Mouse (Mus musculus): ENCODE data around the gene Eif2b3. TPM values are rescaled to one million over a fixed set of nuclear protein-coding genes. Genes with fewer than 3 reads are reported as not detected.

Eif2b3 gene
- polyA plus RNA-seq, 1 experiment from 2014 or later, result 25.5 TPM

DNA sequence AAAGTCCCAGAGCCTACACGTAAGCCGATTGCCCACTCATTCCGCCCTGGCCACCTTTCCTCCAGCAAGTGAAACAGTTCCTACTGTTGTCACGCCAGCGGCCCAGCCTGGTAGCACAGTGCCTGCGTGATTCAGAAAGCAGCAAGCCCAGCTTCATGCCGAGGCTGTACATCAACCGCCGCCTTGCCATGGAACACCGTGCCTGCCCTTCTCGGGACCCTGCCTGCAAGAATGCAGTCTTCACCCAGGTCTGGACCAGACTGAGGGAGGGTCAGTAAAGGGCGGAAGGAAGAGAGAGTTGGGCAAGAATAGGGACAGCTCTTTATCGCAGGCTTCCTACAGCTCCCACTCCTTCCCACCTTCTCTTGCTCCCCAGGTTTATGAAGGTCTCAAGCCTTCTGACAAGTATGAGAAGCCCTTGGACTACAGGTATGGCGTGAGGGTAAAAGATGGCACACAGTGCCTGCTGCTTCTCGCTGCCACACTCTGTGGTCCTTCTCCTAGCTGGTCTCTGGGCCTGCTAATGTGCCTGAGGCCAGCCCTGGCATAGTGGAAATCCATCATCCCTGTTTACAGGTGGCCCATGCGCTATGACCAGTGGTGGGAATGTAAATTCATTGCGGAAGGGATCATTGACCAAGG, 19.6 kb upstream of the Eif2b3 start:
- H3K9me3 ChIP-seq, result no peaks in the 10 kb centered on the region
- no peak overlapping the region for H3K27ac ChIP-seq (replicated peaks)
- H3K4me3 ChIP-seq, result no peak overlapping the region
- peaks cover 8% of the 10 kb centered on the region; the same call in 1 of the 2 replicates for H3K27me3 ChIP-seq (replicated peaks)
- WGBS, result 89% methylated on average over 17 of the region's 17 CpGs
- peaks cover 61% of the 10 kb centered on the region for H3K36me3 ChIP-seq
- H3K9ac ChIP-seq, result no peak overlapping the region
- peaks cover 14% of the 10 kb centered on the region for H3K4me1 ChIP-seq
- H3K4me2 ChIP-seq, result no peak overlapping the region
- no peak for ATAC-seq (ENCODE audit: extremely low read depth, insufficient number of reproducible peaks, low FRiP score, low TSS enrichment)

DNA sequence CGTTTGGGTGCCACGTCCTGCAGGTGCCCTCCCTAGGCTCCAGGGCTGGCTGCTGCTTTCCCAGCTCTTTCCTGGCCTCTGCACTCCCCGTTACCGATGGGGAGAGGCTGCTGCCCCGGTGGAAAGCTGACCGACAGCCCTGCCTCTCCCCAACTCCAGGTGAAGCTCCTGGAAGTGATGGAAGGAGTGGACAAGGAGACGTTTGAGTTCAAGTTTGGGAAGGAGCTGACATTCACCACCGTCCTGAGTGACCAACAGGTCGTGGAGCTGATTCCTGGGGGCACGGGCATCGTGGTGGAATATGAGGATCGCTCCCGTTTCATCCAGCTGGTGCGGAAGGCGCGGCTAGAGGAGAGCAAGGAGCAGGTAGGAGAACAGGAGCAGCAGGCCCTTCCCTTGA, 17.2 kb upstream of the Eif2b3 start:
- Histone ChIP-seq H3K36me3 (peaks cover 62% of the 10 kb centered on the region), H3K4me2 (no peak overlapping the region), H3K4me3 (no peak overlapping the region), H3K27me3 (replicated peaks) (no peaks in the 10 kb centered on the region), H3K4me1 (no peaks in the 10 kb centered on the region), H3K9me3 (no peaks in the 10 kb centered on the region), H3K9ac (no peak overlapping the region), H3K27ac (replicated peaks) (no peak overlapping the region)
- no peak for ATAC-seq (ENCODE audit: extremely low read depth, insufficient number of reproducible peaks, low FRiP score, low TSS enrichment)
- WGBS, result 85% methylated on average over 16 of the region's 16 CpGs

DNA sequence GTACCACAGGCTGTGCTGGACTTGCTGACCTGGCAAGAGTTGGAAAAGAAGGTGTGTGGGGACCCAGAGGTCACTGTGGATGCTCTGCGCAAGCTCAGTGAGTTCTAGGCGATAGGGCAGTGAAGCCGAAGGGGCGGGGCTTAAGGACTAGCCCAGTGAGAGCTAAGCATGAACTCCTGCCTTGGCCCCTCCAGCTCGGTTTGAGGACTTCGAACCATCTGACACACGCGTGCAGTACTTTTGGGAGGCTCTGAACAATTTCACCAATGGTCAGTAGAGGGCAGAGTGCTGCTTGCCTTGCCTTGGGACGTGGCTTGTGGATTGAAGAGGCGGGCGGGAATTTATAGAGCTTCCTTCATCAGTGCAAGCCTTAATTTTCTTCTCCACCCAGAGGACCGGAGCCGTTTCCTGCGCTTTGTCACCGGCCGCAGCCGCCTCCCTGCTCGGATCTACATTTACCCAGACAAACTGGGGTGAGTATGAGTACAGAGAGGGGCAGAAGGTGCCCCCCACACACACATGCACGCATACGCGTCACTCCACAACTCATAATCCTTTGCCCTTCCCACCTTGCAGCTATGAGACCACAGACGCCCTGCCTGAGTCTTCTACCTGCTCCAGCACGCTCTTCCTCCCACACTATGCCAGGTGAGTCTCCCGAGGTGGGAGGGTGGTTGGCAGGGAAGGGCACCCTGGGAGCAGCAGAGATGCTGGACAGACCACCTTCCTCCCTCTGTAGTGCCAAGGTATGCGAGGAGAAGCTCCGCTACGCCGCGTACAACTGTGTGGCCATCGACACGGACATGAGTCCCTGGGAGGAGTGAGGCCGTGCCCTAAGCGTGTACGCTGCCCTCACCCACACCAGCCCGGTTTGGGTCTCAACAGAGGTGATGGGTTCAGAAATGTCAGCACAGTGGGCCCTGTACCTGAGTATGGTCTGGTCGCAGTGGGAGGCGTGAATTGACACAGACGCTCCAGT, 16.4 kb upstream of the Eif2b3 start:
- Histone ChIP-seq H3K4me3 (no peak overlapping the region), H3K4me1 (no peaks in the 10 kb centered on the region), H3K4me2 (no peak overlapping the region), H3K36me3 (peaks cover 62% of the 10 kb centered on the region), H3K9me3 (no peaks in the 10 kb centered on the region), H3K27me3 (replicated peaks) (no peaks in the 10 kb centered on the region), H3K9ac (peak overlapping the region; percentile 40; the same call in 1 of the 2 replicates), H3K27ac (replicated peaks) (no peak overlapping the region)
- WGBS, result 54% methylated on average over 38 of the region's 38 CpGs
- no peak; the same call in 1 of the 2 replicates for ATAC-seq (ENCODE audit: extremely low read depth, insufficient number of reproducible peaks, low FRiP score, low TSS enrichment)

DNA sequence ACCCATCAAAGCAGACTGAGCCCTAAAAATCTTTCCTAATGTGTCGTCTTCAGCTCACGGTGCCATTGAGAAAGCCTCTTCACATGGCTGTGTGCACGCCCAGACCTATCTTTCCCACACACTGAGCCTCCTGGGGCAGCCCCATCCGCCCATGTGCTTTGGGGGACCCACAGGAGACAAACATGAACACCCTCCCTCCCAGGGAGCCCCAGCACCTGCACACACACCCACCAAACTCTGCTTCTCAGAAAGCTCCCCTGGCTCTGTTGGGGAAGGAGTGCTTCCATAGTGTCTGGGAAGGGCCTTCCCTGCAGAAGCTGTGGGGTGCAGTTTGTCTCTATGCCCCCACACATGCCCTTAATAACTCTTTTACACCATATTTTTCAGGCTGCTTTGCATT, 14.6 kb upstream of the Eif2b3 start:
- 82% methylated on average over 4 of the region's 4 CpGs for WGBS

DNA sequence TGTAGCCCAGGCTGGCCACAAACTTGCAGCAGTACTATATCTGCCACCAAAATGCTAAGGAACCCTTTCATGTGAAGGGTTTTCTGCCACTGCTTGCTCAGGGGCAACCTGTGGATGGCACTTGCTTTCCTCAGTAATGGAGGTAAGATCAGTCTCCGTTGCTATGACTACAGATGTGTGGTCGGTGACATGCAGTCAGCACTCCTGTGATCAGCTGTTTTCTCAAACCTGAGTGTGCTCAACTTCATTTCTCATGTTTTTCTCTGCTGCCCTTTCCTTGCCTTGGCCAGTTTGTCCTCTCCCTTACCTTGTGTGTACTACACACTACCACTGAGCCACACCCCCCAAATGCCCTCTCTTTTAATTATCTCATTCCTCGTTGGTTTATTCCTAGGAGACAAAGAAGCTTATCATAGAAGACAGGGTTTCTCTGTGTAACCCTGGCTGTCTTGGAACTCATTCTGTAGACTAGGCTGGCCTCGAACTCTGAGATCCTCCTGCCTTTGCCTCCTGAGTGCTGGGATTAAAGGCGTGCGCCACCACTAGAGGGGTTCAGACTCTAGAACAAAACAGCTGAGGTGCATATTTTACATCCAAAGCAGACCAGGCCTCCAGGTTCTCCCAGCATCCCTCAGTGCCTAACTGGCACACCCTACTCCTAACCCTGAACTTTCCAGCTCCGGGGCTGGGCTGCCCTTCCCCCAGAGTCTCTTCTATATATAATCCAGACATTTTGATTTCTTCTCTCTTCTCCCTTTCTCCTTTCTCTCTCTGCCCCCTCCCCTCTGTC, 13.4 kb upstream of the Eif2b3 start:
- peaks cover 34% of the 10 kb centered on the region for H3K36me3 ChIP-seq
- H3K9ac ChIP-seq, result no peak overlapping the region
- 70% methylated on average over 7 of the region's 7 CpGs for WGBS
- H3K4me1 ChIP-seq, result no peaks in the 10 kb centered on the region
- H3K27me3 ChIP-seq (replicated peaks), result no peaks in the 10 kb centered on the region
- no peaks in the 10 kb centered on the region for H3K9me3 ChIP-seq
- no peak overlapping the region for H3K27ac ChIP-seq (replicated peaks)
- ATAC-seq (ENCODE audit: extremely low read depth, insufficient number of reproducible peaks, low FRiP score, low TSS enrichment), result no peak
- H3K4me2 ChIP-seq, result no peak overlapping the region
- H3K4me3 ChIP-seq, result no peak overlapping the region

More for the DNA sequence above, 14.6 kb upstream of the Eif2b3 start:
- Histone ChIP-seq H3K27ac (replicated peaks) (no peak overlapping the region), H3K4me1 (no peaks in the 10 kb centered on the region), H3K9ac (no peak overlapping the region), H3K4me3 (no peak overlapping the region), H3K36me3 (peaks cover 45% of the 10 kb centered on the region), H3K9me3 (no peaks in the 10 kb centered on the region), H3K4me2 (no peak overlapping the region), H3K27me3 (replicated peaks) (no peaks in the 10 kb centered on the region)
- ATAC-seq (ENCODE audit: extremely low read depth, insufficient number of reproducible peaks, low FRiP score, low TSS enrichment), result no peak

DNA sequence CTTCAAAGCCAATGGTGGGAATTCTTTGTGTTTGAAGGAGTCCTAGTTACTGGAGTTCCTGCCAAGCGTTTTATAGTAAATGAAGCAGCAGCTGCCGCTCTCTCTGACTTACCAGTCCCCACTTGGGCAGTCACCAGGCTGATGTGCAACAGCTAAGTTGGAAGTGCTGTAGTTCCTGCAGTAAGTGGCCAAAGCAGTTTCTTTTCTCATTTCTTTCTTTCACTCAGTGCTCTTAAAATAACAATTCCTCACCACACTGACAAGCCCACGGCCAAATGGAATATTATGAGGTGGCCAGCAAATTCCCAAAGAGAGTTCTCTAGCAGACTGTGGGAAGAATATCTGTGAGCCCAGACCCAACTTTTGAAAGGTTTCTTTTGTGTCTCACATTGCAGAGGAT, 12.1 kb upstream of the Eif2b3 start:
- Histone ChIP-seq H3K4me2 (no peak overlapping the region), H3K27ac (replicated peaks) (no peak overlapping the region), H3K4me3 (no peak overlapping the region), H3K9me3 (no peaks in the 10 kb centered on the region), H3K4me1 (no peaks in the 10 kb centered on the region), H3K9ac (no peak overlapping the region), H3K36me3 (peaks cover 23% of the 10 kb centered on the region), H3K27me3 (replicated peaks) (no peaks in the 10 kb centered on the region)
- no peak for ATAC-seq (ENCODE audit: extremely low read depth, insufficient number of reproducible peaks, low FRiP score, low TSS enrichment)
- 61% methylated on average over 3 of the region's 3 CpGs for WGBS

DNA sequence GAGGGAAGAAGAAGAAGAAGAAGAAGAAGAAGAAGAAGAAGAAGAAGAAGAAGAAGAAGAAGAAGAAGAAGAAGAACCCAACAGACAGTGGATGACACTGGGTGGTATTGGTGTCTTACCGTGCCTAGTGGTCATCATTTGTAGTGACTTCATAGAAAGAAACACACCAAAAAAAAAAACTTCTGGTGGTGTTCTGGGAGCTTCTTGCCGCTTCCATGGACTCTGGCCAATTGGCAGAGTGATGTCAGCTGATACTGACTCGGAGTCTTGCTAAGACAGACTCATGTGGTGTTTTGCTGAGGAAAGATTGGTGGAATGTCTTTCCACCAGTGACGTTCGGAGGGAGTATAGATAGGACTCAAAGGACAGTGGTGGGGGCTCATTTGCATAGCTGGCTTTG, 9.0 kb upstream of the Eif2b3 start:
- Histone ChIP-seq H3K36me3 (no peaks in the 10 kb centered on the region), H3K9ac (no peak overlapping the region), H3K4me3 (no peak overlapping the region), H3K27ac (replicated peaks) (no peak overlapping the region), H3K4me2 (no peak overlapping the region), H3K27me3 (replicated peaks) (no peaks in the 10 kb centered on the region), H3K9me3 (no peaks in the 10 kb centered on the region), H3K4me1 (no peaks in the 10 kb centered on the region)
- no peak for ATAC-seq (ENCODE audit: extremely low read depth, insufficient number of reproducible peaks, low FRiP score, low TSS enrichment)
- 77% methylated on average over 5 of the region's 5 CpGs for WGBS

DNA sequence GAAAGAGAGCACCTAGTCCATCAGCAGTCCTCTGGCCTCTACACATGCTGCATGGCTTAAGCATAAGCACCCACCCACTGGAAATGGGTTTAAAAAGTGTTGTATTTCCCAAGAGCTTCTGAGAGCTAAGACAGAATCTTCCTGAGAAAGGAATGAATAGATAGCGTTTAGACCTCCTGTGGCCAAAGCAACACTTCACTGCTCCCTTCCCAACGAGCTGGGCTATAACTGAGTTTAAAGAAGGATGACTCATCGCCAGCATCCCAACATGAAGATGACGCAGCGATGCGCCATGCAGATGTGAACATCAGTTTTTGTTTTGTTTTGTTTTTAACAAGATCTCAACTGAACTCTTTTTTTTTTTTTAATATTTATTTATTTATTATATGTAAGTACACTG, 5.6 kb upstream of the Eif2b3 start:
- no peaks in the 10 kb centered on the region for H3K27me3 ChIP-seq (replicated peaks)
- H3K4me1 ChIP-seq, result no peaks in the 10 kb centered on the region
- no peak overlapping the region for H3K4me2 ChIP-seq
- no peak for ATAC-seq (ENCODE audit: extremely low read depth, insufficient number of reproducible peaks, low FRiP score, low TSS enrichment)
- H3K9ac ChIP-seq, result no peak overlapping the region
- no peaks in the 10 kb centered on the region for H3K36me3 ChIP-seq
- WGBS, result 75% methylated on average over 6 of the region's 6 CpGs
- H3K4me3 ChIP-seq, result no peak overlapping the region
- no peak overlapping the region for H3K27ac ChIP-seq (replicated peaks)
- no peaks in the 10 kb centered on the region for H3K9me3 ChIP-seq

DNA sequence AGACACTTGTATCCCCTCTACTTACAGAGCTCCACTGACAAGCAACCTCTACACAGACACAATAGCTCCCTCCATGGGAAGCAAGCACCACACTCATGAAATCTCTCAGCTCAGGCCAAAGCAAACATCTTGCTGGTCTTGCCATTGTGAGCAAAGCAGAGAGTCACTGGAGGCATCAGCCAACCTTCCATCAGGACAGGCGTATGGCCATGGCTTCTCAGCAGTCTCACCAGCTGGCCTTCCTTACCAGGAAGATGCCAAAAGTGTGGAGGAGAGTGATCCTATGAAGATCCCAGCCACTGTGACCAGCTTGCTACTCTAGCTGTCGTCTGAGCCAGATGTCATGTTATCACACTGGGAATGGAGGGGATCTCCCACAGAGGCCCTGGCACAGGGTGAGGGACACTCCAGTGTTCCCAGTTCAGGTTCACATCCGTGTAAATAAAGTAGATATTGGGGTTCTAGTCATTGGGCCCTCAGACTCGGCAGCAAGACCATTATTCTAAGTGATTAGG, 4.2 kb upstream of the Eif2b3 start:
- no peaks in the 10 kb centered on the region for H3K27me3 ChIP-seq (replicated peaks)
- H3K36me3 ChIP-seq, result no peaks in the 10 kb centered on the region
- no peak overlapping the region for H3K4me2 ChIP-seq
- no peak overlapping the region for H3K27ac ChIP-seq (replicated peaks)
- no peaks in the 10 kb centered on the region for H3K9me3 ChIP-seq
- H3K9ac ChIP-seq, result no peak overlapping the region
- H3K4me1 ChIP-seq, result peaks cover 6% of the 10 kb centered on the region
- no peak overlapping the region for H3K4me3 ChIP-seq
- WGBS, result 42% methylated on average over 4 of the region's 4 CpGs
- ATAC-seq (ENCODE audit: extremely low read depth, insufficient number of reproducible peaks, low FRiP score, low TSS enrichment), result no peak

DNA sequence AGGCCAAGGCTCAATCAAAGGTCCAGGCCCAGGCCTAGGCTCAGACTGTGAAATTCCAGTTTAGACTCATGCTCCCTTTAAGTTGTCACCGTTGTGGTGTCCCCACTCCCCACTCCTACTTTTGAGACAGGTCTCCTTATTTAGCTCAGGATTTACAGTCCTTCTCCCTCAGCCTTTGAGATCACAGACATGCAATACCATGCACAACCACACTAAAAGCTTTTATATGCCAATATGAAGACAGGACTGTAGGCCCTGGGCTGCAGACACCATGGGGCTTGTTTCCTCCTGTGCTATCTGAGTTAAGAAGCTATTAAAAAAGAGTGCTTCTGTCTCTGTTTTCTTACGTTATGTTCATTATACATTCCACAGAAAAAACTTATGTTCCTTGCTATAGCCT, 1.5 kb upstream of the Eif2b3 start:
- Histone ChIP-seq H3K9ac (no peak overlapping the region), H3K36me3 (peaks cover 8% of the 10 kb centered on the region), H3K4me2 (no peak overlapping the region), H3K9me3 (no peaks in the 10 kb centered on the region), H3K4me1 (peaks cover 14% of the 10 kb centered on the region), H3K4me3 (no peak overlapping the region), H3K27ac (replicated peaks) (no peak overlapping the region), H3K27me3 (replicated peaks) (no peaks in the 10 kb centered on the region)
- no peak for ATAC-seq (ENCODE audit: extremely low read depth, insufficient number of reproducible peaks, low FRiP score, low TSS enrichment)
- 83% methylated on average over 2 of the region's 2 CpGs for WGBS

DNA sequence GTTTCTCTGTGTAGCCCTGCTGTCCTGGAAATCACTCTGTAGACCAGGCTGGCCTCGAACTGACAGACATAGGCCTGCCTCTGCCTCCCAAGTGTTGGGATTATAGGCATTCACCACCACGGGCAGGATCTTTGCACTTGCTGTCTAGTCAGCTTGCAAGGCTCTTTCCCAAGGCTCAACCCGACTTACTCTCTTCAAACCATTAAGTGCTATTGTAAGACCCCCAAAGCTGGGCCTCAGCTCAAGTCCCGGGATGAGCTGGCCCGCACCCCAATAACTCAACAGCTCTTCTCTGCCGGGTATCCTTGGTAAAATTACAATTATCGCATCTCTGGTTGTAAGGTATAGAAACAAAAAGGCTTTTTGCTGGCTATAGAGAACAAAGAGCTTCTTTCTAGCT, 875 bp upstream of the Eif2b3 start:
- no peaks in the 10 kb centered on the region for H3K27me3 ChIP-seq (replicated peaks)
- no peak overlapping the region for H3K4me3 ChIP-seq
- 81% methylated on average over 7 of the region's 7 CpGs for WGBS
- H3K4me2 ChIP-seq, result no peak overlapping the region
- ATAC-seq (ENCODE audit: extremely low read depth, insufficient number of reproducible peaks, low FRiP score, low TSS enrichment), result no peak
- no peaks in the 10 kb centered on the region for H3K9me3 ChIP-seq
- no peak overlapping the region for H3K9ac ChIP-seq
- no peak overlapping the region for H3K27ac ChIP-seq (replicated peaks)
- peaks cover 14% of the 10 kb centered on the region for H3K4me1 ChIP-seq
- H3K36me3 ChIP-seq, result peaks cover 14% of the 10 kb centered on the region
